Mouse (Mus musculus) common myeloid progenitor, adult 5-6 weeks (primary cell): ENCODE data around the gene Mutyh. TPM values are rescaled to one million over a fixed set of nuclear protein-coding genes. Genes with fewer than 3 reads are reported as not detected.

Experiments
- ATAC-seq: replicated peaks from 2 replicates; pipeline ENCODE4 v1.8.0; 2016; ENCODE audit warnings: low read depth, mild to moderate bottlenecking, moderate TSS enrichment, inconsistent platforms; ENCODE audit not compliant: poor library complexity, severe bottlenecking
- total RNA-seq: library from RNA; stranded (forward); fragments of 200-1000, 187-1606 nt; gene quantifications from 2 replicates; pipeline ENCODE4 v1.2.3, GENCODE M21; 2017

Mutyh gene
- total RNA-seq, result 2.1 and 2.9 TPM in 2 replicates

DNA sequence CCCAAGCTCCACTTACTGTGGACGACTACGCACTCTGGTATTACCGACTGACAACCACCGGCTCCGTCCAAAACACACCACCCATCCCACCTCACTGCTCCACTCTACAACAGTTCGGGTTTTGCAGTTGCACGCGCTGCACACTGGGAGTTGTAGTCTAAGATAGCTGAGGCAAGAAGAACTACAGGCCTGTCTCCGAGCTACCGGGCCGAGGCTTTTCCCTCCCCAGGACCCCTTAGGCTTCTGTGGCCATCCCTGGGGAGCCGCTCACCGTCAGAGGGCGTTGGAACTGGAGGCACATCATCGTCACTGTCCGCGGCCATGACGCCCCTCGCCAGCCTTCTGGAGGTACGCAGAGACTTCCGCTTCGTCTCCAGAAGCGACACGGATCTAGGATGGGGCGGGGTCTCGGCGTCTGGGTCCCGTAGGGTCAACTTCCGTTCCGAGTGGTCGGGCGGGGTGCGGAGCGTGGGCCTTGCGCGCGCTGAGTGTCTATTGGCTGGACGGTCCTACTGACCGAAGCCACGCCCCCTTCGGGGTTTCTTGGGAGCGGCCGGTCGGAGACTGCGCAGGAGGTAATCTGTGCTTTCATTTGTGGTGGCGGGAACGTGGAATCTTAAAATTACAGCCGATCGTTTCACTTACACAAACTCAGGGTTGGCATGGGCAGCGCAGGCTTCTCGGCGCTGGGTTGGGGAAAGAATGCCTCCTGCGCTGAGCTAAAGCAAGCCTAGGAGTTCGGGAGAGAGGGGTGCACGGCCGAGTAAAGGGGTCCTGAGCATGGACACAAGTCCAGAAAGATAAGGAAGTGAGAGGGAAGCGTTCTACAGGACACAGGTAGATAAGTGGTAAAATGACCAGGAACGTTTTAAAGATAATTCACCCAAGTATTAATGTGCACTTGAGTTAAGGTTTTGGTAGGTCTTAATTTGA is at the start of gene Mutyh, which contains the start of gene Toe1:
Gene Mutyh, plus strand, starts transcription at position 527 of the 933 bp plus-strand sequence.
Gene Toe1, minus strand, starts transcription at position 444 of the 933 bp plus-strand sequence.
- peak; percentile 97 for ATAC-seq

GRCm38 (mm10) chr4:116761914-116762313 is 45.6 kb upstream of the Mutyh start:
- no peak for ATAC-seq

- ATAC-seq, result no peak
Observed at GRCm38 (mm10) chr4:116764001-116764400, 43.5 kb upstream of the Mutyh start.

DNA sequence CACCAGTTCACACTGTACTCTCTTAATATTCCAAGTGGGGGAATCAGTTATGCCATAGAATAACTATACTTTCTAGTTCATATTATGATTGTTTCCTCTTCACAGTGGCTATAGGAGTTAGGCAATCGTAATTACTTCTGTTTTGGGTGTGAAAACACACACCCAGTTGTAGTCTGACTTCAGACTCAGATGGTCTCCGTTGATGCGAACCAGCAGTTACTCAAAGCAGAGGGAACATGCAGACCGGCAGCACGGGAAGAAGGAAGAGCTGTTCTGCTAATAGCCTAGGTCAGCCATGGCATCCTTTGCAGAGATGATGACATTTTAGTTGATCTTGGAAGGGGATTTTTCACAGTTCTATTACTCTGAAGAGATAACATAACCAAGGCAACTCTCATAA is 39.0 kb upstream of the Mutyh start:
- ATAC-seq, result no peak

DNA sequence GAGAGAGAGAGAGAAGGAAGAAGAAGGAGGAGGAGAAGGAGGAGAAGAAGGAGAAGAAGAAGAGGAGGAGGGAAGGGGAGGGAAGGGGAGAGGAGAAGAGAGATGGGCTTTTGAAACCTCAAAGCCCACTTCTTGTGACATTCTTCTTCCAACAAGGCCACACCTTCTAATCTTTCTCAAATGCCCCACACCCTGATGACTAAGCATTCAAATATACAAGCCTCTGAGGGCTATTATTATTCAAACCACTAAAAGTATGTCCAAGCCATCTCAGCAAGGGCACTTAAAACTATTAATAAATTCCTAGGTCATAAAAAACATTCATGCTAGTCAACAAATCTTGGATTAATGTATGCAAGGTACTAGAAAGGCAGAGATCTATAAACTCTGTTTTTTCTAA is 38.5 kb upstream of the Mutyh start:
- ATAC-seq, result no peak

DNA sequence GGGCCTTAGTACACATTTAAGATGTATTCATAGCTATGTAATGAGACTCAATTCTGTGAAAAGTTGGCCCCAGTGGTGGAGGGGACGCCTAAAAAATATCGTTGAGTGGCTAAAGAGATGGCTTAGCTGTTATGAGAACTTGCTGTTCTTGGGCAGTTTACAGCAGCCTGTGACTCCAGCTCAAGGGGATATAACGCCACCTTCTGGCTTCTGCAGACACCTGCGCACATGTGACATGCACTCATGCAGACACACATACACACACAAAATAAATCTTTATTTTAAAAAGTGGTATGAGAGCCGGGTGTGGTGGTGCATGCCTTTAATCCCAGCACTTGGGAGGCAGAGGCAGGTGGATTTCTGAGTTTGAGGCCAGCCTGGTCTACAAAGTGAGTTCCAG is 31.1 kb upstream of the Mutyh start:
- no peak for ATAC-seq

DNA sequence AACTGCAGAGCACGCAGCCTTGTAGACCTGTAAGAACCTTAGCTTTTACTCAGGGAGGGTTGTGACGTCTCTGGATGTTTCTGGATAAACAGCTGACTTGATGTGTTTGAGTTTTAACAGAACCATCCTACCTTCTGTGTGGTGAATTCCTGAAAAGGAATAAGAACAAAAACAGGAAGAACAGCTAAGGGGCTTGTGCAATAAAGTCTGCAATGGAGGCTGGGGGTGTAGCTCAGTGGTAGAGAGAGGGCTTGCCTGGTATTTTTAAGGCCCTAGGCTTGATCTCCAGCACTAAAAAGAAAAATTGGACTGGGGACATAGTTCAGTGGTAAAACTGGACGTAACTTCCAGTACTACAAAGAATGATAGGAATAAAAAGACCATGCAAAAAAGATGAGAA is 30.4 kb upstream of the Mutyh start:
- ATAC-seq, result no peak

DNA sequence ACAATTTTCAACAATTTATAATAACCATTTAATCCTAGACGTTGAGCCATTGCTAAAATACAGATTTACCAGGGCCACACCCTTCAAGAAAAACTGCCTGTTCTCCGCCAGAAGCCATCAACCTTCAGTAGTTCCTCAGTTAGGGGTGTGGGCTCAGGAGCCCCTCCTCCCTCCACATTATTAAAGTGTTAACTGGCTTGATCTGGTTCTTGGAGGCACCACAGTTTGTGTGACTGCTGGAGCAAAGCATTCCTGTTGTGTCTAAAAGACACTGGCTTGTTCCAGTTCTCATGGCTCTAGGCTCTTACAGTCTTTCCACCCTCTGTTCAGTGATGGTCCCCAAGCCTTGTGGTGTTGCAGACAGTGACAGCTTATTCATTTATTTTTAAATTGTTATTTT is 27.0 kb upstream of the Mutyh start:
- no peak for ATAC-seq

- ATAC-seq, result no peak
Observed at GRCm38 (mm10) chr4:116781366-116781765, 26.2 kb upstream of the Mutyh start.

DNA sequence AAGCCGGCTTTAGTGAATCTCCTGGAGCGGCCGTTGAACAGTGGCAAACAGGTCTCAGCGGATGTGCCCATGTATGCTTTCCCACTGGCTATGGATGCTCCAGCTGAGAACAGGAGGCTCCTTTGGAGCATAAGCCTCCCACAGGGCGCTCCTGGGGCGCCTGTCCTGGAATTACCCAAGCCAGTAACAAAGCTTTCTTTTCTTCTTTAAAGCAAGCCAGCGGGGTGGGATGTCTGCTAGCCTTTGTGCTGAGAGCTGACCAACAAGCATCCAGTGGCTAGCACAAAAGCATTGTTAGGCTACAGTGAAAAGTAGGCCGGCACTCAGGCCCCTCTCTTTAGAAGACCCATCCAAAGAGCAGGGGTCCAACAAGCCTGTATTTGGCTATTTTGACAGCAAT is 25.4 kb upstream of the Mutyh start:
- no peak for ATAC-seq

DNA sequence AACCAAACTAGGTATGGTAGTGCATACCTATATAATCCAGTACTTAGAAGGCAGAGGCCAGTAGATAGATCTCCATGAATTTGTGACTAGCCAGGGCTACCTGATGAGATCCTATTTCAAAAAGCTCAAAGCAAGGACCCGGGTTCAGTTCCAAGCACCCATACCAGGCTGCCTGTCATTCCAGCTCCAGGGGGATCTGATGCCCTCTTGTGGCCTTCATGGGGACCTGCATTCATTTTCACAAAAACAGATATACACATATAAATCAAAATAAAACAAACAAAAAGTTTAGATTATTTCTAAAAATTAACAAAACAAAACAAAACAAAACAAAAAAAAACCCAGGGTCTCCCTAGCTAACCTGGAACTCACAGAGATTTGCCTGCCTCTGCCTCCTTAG is 20.9 kb upstream of the Mutyh start:
- no peak for ATAC-seq

DNA sequence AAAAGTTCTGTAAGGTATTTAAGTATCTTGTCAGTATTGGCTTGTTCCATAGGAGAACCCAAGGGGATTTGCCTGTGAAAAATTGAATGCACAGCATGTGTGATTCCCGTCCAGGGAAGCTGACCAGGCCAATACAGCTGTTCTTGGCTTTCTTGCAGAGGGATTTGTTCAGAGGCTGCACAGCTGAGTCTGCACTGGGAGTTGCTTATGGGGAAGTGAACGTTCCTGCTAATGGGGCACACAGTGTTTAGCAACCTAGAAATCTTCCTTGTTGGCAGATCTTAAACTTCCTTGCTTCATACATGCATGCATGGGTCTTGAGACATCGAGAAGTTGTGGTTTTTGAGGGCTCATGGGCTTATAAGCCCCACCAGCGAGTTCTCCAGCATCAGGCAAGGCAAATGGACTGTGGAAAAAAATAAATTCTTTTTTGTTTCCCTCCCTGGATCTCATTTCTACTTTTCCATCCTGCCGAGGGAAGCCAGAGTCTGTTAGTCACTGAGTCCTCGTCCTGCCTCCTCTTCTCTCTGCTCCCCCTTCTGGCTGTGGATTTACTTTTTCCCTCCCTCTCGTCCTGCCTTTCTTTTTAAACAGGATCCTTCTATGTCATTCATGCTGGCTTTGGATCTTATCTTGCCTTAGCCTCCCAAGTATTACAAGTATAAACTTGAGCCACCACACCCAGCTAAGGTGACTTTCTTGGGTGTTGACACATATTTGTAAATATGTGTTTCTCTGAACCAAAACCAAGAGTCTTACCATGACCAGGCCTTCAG is 19.4 kb upstream of the Mutyh start:
- peak; percentile 83 for ATAC-seq

- peak; percentile 79 for ATAC-seq
Observed at GRCm38 (mm10) chr4:116788956-116789355, 18.6 kb upstream of the Mutyh start.

DNA sequence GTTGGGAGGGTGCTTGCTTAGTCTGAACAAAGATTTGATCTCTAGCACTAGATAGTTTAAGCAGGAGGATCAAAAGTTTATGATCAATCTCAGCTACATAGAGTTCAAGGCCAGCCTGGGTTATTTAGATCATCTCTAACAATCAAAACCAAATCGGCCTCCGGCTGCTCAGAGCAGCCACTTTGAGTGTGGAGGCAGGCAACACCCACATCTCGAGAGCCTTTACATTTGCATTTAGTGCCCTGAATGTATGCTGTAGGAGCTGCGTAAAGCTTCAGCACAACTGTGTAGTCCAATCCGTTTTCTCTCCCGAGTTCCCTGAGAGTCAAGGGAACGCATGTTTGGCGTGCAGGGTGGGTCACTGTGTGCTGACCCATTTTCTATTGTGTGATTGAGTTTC is 15.1 kb upstream of the Mutyh start:
- no peak for ATAC-seq

- ATAC-seq, result no peak
Observed at GRCm38 (mm10) chr4:116794273-116794672, 13.2 kb upstream of the Mutyh start.

DNA sequence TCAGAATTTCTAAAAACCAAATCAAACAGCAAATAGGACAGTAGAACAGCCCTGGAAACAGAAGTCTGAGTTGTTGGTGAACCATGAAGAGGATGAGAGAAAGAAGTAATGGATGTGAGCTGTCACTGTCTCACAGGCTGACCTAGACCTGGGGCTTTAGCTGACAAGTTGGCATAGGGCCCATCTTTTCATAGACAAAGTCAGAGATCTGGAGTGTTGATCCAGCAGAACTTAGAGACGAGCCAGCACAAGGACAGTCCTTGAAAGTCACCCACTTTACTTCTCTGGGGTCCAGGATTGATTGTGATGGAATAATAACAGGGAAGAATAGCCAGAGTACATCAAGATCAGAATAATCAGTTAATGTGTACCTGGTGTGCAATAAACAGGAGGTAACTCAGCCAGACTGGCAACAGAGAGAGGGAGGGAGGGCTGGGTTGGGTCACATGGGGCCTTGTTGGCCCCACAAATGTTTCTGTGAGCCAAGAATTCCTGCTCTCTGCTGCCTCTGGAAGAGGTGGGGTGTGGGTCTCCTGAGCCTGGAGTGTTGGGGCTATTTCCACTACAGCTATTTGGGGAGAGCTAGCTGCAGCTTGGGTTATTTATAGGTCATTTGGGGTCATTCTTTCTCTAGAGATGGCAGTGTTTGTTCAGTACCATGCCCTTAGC is 10.9 kb upstream of the Mutyh start:
- no peak for ATAC-seq

DNA sequence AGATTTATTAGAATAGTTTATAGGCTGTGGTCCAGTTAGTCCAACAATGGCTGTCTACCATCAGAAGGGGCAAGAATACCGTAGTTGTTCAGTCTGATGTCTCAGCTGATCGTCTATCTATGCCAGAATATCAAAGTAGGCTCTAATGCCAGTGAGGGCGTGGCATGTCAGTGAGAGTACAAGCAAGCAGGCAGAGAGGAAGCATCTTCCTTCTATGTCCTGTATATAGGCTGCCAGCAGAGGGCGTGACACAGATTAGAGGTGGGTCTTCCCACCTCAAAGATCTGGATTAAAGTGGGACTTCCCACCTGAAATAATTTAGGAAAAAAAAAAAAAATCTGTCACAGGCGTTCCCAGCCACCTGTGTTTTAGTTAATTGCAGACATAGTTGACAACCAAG is 7.6 kb upstream of the Mutyh start:
- peak; percentile 94 for ATAC-seq

- ATAC-seq, result no peak
Observed at GRCm38 (mm10) chr4:116811012-116811411, 3.5 kb downstream of the Mutyh start.

GRCm38 (mm10) chr4:116815276-116815675 is 7.8 kb downstream of the Mutyh start:
- ATAC-seq, result no peak

GRCm38 (mm10) chr4:116817486-116817885 is 10.0 kb downstream of the Mutyh start:
- no peak for ATAC-seq
